Mouse (Mus musculus): Measurements from ENCODE around the gene Gigyf2.

Gigyf2 gene

GRCm38 (mm10) chr1:87326742-87327163, at the start of gene Gigyf2:
Gene Gigyf2 (plus strand): TSS chr1:87326998.
- peak; percentile 97 for DNase-seq (ENCODE audit: low read depth, low spot score)

- no peak for DNase-seq (ENCODE audit: low read depth, low spot score)
Observed at GRCm38 (mm10) chr1:87280281-87280680, 46.5 kb upstream of the Gigyf2 start.

GRCm38 (mm10) chr1:87281599-87282412, 45.0 kb upstream of the Gigyf2 start:
- DNase-seq (ENCODE audit: low read depth, low spot score) = no peak

DNA sequence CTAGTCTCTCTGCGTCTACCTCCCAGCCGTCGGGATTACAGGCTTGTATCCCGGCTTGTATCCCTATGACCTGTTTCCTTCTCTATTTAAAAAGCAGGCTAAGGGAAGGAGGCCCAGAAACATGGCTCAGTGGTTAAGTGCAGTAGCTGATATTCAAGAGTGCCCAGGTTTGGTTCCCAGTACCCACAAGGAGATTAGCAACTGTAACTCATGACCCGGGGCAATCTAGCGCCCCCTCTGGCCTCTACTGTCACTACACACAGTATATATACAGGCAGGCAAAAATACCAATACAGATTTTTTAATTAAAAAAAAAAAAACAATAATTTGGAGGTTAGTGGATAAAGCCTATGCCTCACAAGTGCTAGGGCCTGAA, 44.4 kb upstream of the Gigyf2 start:
- DNase-seq (ENCODE audit: low read depth, low spot score) = no peak

GRCm38 (mm10) chr1:87283410-87283960, 43.3 kb upstream of the Gigyf2 start:
- no peak for DNase-seq (ENCODE audit: low read depth, low spot score)

DNA sequence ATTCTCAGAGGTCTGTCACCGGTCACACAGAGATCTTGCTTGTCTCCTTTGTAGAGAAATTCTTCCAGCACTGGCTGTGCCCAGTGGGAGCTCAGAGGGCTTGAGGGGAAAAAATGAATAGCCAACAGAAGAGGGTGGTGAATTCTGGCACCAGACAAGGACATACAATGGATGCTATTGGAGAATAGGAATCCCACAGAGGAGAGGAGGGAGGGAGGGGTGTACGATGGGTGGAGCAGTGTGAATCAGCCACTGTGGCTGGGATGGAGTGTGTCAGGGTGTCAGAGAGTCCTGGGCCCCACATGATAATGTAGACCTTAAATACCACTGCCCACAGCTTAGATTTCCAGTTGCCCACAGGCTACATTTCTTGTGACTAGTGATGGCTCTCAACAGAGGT, 39.7 kb upstream of the Gigyf2 start:
- no peak for DNase-seq (ENCODE audit: low read depth, low spot score)

GRCm38 (mm10) chr1:87291416-87291815, 35.4 kb upstream of the Gigyf2 start:
- DNase-seq (ENCODE audit: low read depth, low spot score) = no peak

GRCm38 (mm10) chr1:87292420-87293190, 34.2 kb upstream of the Gigyf2 start:
- DNase-seq (ENCODE audit: low read depth, low spot score) = peak; percentile 34

DNA sequence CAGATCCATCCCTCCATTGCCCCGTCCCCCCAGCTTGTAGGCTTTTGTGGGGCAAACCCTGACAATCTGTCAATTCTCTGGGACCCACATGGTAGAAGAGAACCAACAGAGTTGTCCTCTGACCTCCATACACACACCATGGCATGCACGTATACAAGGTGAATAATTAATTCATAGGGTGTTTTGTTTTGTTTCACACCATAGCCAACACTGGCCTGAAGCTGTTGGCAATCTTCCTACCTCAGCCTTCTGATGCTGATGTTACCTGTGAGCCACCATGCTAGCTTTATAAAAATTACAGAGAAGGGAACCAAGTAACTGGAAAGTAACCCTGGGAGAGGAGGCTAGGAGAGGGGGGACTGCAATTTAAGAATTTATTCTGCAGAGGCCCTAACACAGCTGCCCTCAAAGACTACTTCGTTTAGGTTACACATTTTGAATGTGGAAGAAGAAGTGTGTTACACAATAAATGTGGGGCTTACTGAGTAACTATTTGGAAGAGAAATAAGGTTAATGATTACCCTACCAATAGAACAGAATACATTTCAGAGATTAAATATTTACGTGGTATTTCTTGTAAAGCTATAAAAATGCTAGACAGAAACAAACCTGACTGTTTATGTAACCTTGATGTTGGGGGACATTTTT, 32.6 kb upstream of the Gigyf2 start:
- no peak for DNase-seq (ENCODE audit: low read depth, low spot score)

- no peak for DNase-seq (ENCODE audit: low read depth, low spot score)
Observed at GRCm38 (mm10) chr1:87294951-87295350, 31.8 kb upstream of the Gigyf2 start.

DNA sequence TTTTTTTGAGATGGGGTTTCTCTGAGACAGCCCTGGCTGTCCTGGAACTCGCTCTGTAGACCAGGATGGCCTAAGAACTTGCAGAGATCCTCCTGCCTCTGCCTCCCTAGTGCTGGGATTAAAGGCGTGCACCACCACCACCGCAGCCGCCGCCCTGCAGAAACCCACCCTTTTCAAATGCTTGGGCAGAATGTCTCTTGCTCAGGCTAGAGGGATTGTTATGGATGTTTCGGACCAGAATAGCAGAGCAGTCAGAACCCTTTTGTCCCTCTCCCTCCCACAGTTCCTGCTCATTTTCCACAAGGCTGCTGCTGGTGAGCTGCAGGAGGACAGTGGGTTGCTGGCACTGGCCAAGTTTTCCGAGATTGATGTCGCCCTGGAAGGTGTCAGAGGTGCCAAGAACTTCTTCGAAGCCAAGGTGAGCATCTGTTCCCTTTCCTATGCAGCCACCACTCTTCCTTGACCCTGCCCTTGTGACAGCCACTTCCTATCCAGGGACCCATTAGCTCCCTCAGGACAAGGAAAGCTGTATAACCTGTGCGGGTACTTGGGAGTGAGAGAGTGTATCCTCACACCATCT, 29.4 kb upstream of the Gigyf2 start:
- DNase-seq (ENCODE audit: low read depth, low spot score) = no peak

DNA sequence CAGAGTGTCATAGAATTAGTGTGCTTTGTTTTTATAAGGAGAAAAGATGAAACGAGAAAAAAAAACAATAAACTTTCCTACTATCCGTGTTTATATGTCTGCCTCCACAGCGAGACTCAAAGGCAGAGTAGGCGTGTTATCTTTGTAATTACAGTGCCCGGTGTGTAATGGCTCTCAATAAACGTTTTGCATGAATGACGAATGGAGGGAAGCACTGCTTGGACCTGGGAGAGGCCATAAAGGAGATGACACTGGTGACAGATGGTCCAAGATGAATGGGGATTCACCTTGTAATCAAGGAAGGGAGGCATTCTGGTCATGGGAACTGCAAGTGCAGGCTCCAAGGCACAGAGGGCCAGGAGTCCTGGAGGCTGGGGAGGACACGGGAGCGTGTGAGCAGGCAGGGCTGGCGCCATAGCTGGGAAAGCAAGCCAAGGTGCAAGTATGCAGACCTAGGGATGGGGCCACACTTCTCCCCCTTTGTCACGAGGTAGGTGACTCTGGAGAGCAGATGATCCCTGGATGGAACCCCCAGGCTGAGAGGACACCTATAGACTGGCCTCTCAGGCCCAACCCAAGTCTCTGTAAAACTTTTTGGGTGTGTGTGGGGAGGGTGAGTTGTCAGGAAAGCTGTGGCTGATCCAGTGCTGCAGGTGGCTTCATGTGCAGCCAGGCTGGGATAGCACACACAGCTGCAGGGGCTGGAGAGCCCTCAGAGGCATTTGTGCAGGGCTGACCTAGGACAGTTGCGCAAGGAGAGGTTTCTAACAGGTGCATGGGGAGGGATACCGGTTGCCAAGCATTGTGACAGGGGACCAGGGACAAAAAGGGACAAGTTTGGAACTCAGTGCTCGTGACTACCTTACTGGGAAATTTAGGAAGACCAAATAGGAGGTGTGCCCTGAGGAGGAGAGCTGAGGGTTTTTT, 26.2 kb upstream of the Gigyf2 start:
- no peak for DNase-seq (ENCODE audit: low read depth, low spot score)

- DNase-seq (ENCODE audit: low read depth, low spot score) = no peak
Observed at GRCm38 (mm10) chr1:87301971-87302370, 24.8 kb upstream of the Gigyf2 start.

DNA sequence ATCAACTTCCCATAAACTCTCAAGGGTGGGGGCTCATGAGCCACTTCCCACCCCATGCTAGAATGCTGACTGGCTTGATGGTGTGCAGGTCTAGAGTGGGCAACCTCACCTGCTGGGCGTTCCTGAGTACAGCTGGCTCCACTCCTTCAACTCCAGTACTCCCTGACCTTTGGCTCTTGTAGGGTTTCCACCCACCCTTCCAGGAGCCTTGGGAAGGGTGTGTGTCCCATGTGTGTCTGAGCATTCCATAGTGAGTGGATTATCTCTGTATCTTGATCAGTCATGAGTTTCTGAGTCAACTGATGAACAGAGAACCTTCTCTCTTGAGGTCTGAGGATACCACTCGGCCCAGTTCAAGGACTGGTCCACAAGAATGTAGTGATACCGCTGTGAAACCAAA, 17.8 kb upstream of the Gigyf2 start:
- DNase-seq (ENCODE audit: low read depth, low spot score) = no peak

- no peak for DNase-seq (ENCODE audit: low read depth, low spot score)
Observed at GRCm38 (mm10) chr1:87309621-87310020, 17.2 kb upstream of the Gigyf2 start.

- DNase-seq (ENCODE audit: low read depth, low spot score) = no peak
Observed at GRCm38 (mm10) chr1:87312681-87313080, 14.1 kb upstream of the Gigyf2 start.

- DNase-seq (ENCODE audit: low read depth, low spot score) = no peak
Observed at GRCm38 (mm10) chr1:87313116-87313515, 13.7 kb upstream of the Gigyf2 start.

DNA sequence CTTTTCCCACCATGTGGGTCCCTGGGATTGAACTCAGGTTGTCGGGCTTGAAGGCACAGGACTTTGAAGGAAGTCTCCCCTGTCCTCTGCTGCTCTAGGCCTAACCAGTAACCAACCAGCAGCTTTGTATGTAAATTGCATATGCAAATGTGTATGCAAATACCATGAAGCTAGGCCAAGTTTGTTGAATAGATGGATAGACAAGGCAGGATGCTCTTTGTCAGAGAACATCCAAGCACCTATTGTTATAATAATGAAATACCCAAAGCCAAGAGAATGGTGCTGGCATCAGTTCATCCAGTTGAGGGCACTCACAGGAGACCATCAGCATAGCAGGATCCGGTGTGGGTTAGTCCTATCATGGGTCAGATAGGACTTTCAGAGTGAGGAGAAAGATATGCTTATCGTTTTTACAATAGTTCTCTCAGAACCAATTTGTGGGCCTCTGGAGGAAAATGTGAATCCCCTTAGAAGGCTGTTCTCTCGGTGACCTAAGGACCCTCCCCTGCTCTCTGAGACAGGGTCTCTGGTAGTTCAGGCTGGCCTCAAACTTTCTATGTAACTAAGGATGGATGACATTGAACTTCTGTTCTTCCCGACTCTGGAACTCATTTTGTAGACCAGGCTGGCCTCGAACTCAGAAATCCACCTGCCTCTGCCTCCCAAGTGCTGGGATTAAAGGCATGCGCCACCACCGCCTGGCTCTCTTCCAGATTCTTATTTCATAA, 12.8 kb upstream of the Gigyf2 start:
- no peak for DNase-seq (ENCODE audit: low read depth, low spot score)

- no peak for DNase-seq (ENCODE audit: low read depth, low spot score)
Observed at GRCm38 (mm10) chr1:87315431-87315830, 11.4 kb upstream of the Gigyf2 start.

DNA sequence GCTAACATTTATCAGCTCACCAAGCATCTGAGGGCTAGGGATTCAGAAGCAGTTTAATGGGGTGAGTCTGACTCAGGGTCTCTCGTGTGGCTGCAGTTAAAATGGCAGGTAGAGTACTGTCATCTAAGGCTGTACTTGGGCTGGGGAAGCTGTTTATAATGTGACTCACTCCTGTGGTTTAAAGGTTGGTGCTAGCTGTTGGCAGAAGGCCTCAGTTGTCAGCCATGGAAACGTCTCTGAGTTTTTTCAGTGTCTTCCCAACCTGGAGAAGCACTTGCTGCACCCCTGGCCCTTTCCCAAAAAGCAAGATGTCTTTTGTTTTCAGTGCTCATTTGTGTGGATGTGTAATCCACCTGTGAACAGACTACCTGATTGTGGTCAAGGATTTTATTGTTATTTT, 10.9 kb upstream of the Gigyf2 start:
- DNase-seq (ENCODE audit: low read depth, low spot score) = peak; percentile 90

Measured in 3T3-L1 (cell line).